Mouse (Mus musculus) gonadal fat pad, adult 2 months (tissue): Measurements from ENCODE around the gene Caln1. TPM values are rescaled to one million over a fixed set of nuclear protein-coding genes. Genes with fewer than 3 reads are reported as not detected.

Source experiments
- DNase-seq: peaks from one replicate; pipeline ENCODE4 v3.0.0-alpha.2; 2012; ENCODE audit warnings: low read depth
- polyA plus RNA-seq: library from polyadenylated mRNA; depleted of rRNA; stranded (reverse); fragments of >200 nt; gene quantifications from 2 replicates; pipeline ENCODE4 v1.2.3, GENCODE M21; 2012

Gene Caln1
- polyA plus RNA-seq, 1 experiment = 0.12 TPM

GRCm38 (mm10) chr5:130691349-130691748, 322.1 kb downstream of the Caln1 start:
- no peak for DNase-seq

GRCm38 (mm10) chr5:130699476-130699875, 330.2 kb downstream of the Caln1 start:
- DNase-seq = no peak

GRCm38 (mm10) chr5:130701777-130702176, 332.5 kb downstream of the Caln1 start:
- DNase-seq = no peak

GRCm38 (mm10) chr5:130702361-130702760, 333.1 kb downstream of the Caln1 start:
- DNase-seq = no peak

GRCm38 (mm10) chr5:130704866-130705265, 335.6 kb downstream of the Caln1 start:
- DNase-seq = no peak

GRCm38 (mm10) chr5:130706202-130706855, 337.1 kb downstream of the Caln1 start:
- DNase-seq = no peak

- no peak for DNase-seq
Measured at GRCm38 (mm10) chr5:130707755-130708154, 338.5 kb downstream of the Caln1 start.

GRCm38 (mm10) chr5:130708616-130709015, 339.4 kb downstream of the Caln1 start:
- no peak for DNase-seq

- no peak for DNase-seq
Measured at GRCm38 (mm10) chr5:130711643-130712042, 342.4 kb downstream of the Caln1 start.

- no peak for DNase-seq
Measured at GRCm38 (mm10) chr5:130712281-130712680, 343.0 kb downstream of the Caln1 start.

GRCm38 (mm10) chr5:130715181-130715580, 345.9 kb downstream of the Caln1 start:
- no peak for DNase-seq

- DNase-seq = no peak
Measured at GRCm38 (mm10) chr5:130718385-130718784, 349.1 kb downstream of the Caln1 start.

- no peak for DNase-seq
Measured at GRCm38 (mm10) chr5:130742171-130742570, 372.9 kb downstream of the Caln1 start.

GRCm38 (mm10) chr5:130757517-130757916, 388.3 kb downstream of the Caln1 start:
- DNase-seq = no peak

- no peak for DNase-seq
Measured at GRCm38 (mm10) chr5:130765784-130766183, 396.5 kb downstream of the Caln1 start.

GRCm38 (mm10) chr5:130771061-130771741, 401.9 kb downstream of the Caln1 start:
- DNase-seq = no peak

- no peak for DNase-seq
Measured at GRCm38 (mm10) chr5:130772491-130772890, 403.2 kb downstream of the Caln1 start.

- DNase-seq = no peak
Measured at GRCm38 (mm10) chr5:130774946-130775345, 405.7 kb downstream of the Caln1 start.

GRCm38 (mm10) chr5:130792755-130793452, 423.6 kb downstream of the Caln1 start:
- no peak for DNase-seq

GRCm38 (mm10) chr5:130797713-130798112, 428.5 kb downstream of the Caln1 start:
- no peak for DNase-seq

GRCm38 (mm10) chr5:130810314-130810713, 441.1 kb downstream of the Caln1 start:
- DNase-seq = no peak

GRCm38 (mm10) chr5:130810846-130811245, 441.6 kb downstream of the Caln1 start:
- DNase-seq = no peak

- no peak for DNase-seq
Measured at GRCm38 (mm10) chr5:130811266-130811665, 442.0 kb downstream of the Caln1 start.
